ENCODE assay signal across 21 mouse cellular contexts in the genomic region with DNA sequence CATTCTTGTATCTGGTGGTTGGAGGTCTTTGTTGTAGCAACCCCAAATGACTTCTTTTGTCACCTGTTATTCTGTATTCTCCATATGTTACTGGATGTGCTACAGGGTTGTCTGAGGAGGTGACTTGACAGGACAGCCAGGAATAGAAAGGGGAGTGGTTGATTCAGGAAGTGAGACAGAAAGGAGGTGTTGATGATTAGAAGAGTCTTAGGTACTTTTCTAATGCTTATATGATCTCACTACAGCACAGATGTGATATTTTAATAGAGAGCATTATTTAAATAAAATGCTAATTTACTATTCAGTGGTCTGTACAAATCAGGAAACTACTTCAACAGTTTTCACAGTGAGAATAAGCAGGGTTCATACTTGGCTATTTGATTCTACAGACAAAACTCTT.
"Had no signal": no experiment of that assay in that cellular context is flagged by ENCODE, and none has a peak within 500 bp of the region (broad histone marks: within the 10 kb centered on the region; RNA-seq: fewer than 3 reads in every experiment).

No protein-coding gene starts in this region.

- H3K27me3 ChIP-seq: kidney, embryonic 15.5 days; limb, embryonic 12.5 days; limb, embryonic 15.5 days; midbrain, embryonic 13.5 days had no signal

- DNase-seq: kidney, adult 8-10 months; kidney, postnatal 10 days; kidney, postnatal 36 days; layer of hippocampus, postnatal 36 days; left cerebral cortex, postnatal 4 days; liver, postnatal 0 days; lung, embryonic 14.5 days; thymus, adult 2 months; thymus, postnatal 14 days; thymus, postnatal 4 days had no signal

- H3K4me3 ChIP-seq: kidney, embryonic 15.5 days; left cerebral cortex, adult 2 months; limb, embryonic 12.5 days; limb, embryonic 15.5 days; midbrain, embryonic 10.5 days; midbrain, embryonic 13.5 days had no signal

- H3K27ac ChIP-seq: kidney, embryonic 15.5 days; left cerebral cortex, adult 2 months; limb, embryonic 12.5 days; limb, embryonic 15.5 days; liver, embryonic 14.5 days; macrophage; midbrain, embryonic 10.5 days; midbrain, embryonic 13.5 days; stomach, postnatal 0 days had no signal

- ATAC-seq: liver, postnatal 0 days; lung, postnatal 0 days; midbrain, embryonic 13.5 days had no signal

- H3K36me3 ChIP-seq: kidney, embryonic 15.5 days; limb, embryonic 12.5 days; limb, embryonic 15.5 days; midbrain, embryonic 10.5 days; midbrain, embryonic 13.5 days had no signal

- H3K4me1 ChIP-seq: kidney, embryonic 15.5 days; limb, embryonic 15.5 days; midbrain, embryonic 10.5 days; midbrain, embryonic 13.5 days had no signal

- H3K4me2 ChIP-seq: kidney, embryonic 15.5 days; limb, embryonic 12.5 days; limb, embryonic 15.5 days; liver, embryonic 11.5 days; lung, embryonic 14.5 days; midbrain, embryonic 13.5 days had no signal

- H3K9me3 ChIP-seq: kidney, embryonic 15.5 days; limb, embryonic 12.5 days; limb, embryonic 15.5 days; midbrain, embryonic 10.5 days; midbrain, embryonic 13.5 days had no signal

- H3K9ac ChIP-seq: kidney, embryonic 15.5 days; limb, embryonic 12.5 days; limb, embryonic 15.5 days; liver, embryonic 14.5 days; liver, postnatal 0 days; lung, embryonic 14.5 days; midbrain, embryonic 13.5 days had no signal
